Mouse (Mus musculus) brain, embryonic 14.5 days (tissue): ENCODE measurements at regions not wholly inside any gene's neighbourhood (a gene's known extent, or its start where the extent isn't known, plus 50 kb on each side); places are given as distances from the start of the nearest gene placed in this dataset.

ENCODE experiments used
- CTCF ChIP-seq: fragments of 200-500 bp; IDR thresholded peaks from 2 replicates; pipeline ENCODE4 v1.5.1; 2012; ENCODE audit warnings: inconsistent platforms, mild to moderate bottlenecking, moderate library complexity, borderline replicate concordance; ENCODE audit not compliant: insufficient read depth, insufficient read length; ENCODE audit errors: extremely low read depth
- POLR2A ChIP-seq: fragments of 200-500 bp; IDR thresholded peaks from 2 replicates; pipeline ENCODE4 v1.6.1; 2012; ENCODE audit warnings: mild to moderate bottlenecking, inconsistent platforms, borderline replicate concordance; ENCODE audit not compliant: poor library complexity, insufficient read depth, insufficient read length, severe bottlenecking; ENCODE audit errors: extremely low read depth

DNA sequence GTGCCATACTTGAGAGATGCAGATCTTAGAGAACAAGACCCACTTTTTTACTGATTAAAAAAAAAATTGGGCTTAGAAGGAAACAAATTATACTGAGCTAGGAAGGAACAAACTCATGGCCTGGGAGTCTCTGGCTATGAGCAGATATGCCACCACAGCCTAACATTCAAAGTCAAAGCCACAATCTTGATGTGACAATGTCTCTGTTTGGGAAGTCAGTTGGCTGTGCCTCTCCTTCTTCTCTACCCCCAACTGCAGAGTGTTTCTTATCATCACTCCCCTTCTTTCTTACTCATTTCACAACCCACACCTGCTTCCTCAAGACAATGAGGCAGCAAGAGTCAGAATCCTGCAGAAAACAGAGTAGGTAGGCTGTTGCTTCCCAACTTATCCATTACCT is 613.3 kb upstream of the Arid1b start:
- TF ChIP-seq CTCF (no peak), POLR2A (no peak)
